Mouse (Mus musculus) midbrain, embryonic 15.5 days (tissue): ENCODE measurements around the gene Olfr630. TPM values are rescaled to one million over a fixed set of nuclear protein-coding genes. Genes with fewer than 3 reads are reported as not detected.

Experiments
- ATAC-seq: fragments of 200-750 bp; cut with Nextera tagmentation; replicated peaks from 2 replicates; pipeline ENCODE4 v1.8.0; 2017; ENCODE audit warnings: moderate TSS enrichment
- H3K27ac ChIP-seq: fragments of 300-500 bp; sonication (generic); 2 replicates; pipeline ENCODE4 v1.5.1; 2015; ENCODE audit warnings: mild to moderate bottlenecking, inconsistent platforms
- H3K27me3 ChIP-seq: fragments of 300-500 bp; sonication (generic); replicated peaks from 2 replicates; pipeline ENCODE4 v1.6.1; 2015; ENCODE audit warnings: inconsistent platforms
- H3K36me3 ChIP-seq: fragments of 300-500 bp; sonication (generic); replicated peaks from 2 replicates; pipeline ENCODE4 v1.6.1; 2015; ENCODE audit warnings: inconsistent platforms
- H3K4me1 ChIP-seq: fragments of 300-500 bp; sonication (generic); 2 replicates; pipeline ENCODE4 v1.6.1; 2015; ENCODE audit warnings: inconsistent platforms
- H3K4me2 ChIP-seq: fragments of 300-500 bp; sonication (generic); 2 replicates; pipeline ENCODE4 v1.6.1; 2015; ENCODE audit warnings: inconsistent platforms, mild to moderate bottlenecking, moderate library complexity
- H3K4me3 ChIP-seq: fragments of 300-500 bp; sonication (generic); 2 replicates; pipeline ENCODE4 v1.5.1; 2015; ENCODE audit warnings: mild to moderate bottlenecking, inconsistent platforms
- H3K9ac ChIP-seq: fragments of 300-500 bp; sonication (generic); 2 replicates; pipeline ENCODE4 v1.6.1; 2015; ENCODE audit warnings: mild to moderate bottlenecking, inconsistent platforms
- H3K9me3 ChIP-seq: fragments of 300-500 bp; sonication (generic); 2 replicates; pipeline ENCODE4 v1.6.1; 2016; ENCODE audit warnings: inconsistent platforms
- WGBS: fragments of 180-500 bp; shearing (Covaris S2); methylation state at CpG from one replicate; pipeline ENCODE4 v1.1.7; 2015; ENCODE audit warnings: mixed read lengths; 5-methylcytosine and 5-hydroxymethylcytosine counted together
- polyA plus RNA-seq: library from polyadenylated mRNA; unstranded; fragments of >200 nt; fragmentation: Nextera tagmentation; extraction: Ambion mirVana; gene quantifications from 2 replicates; pipeline ENCODE4 v1.2.1, GENCODE M21; 2015

The Olfr630 gene
- polyA plus RNA-seq, 1 experiment from 2014 or later: not detected

DNA sequence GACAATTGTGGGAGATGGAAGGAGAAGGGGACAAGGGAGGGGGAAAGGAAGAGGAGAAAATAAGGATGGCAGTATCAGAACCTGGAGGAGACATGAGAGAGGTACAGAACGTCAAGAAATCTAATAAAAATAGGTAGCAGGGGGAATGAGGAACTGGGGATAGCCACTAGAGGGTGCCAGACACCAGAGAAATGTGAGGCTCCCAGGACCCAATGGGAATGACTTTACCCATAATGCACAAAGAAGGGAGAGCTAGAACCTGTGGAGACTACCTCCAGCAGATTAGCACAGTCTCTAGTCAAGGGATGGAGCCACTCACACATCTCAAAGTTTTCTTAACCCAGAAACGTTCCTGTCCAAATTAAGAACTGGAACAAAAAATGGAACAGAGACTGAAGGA, 45.1 kb downstream of the Olfr630 start:
- Histone ChIP-seq H3K27me3 (no peaks in the 10 kb centered on the region), H3K9me3 (no peaks in the 10 kb centered on the region), H3K9ac (no peak overlapping the region), H3K4me1 (no peaks in the 10 kb centered on the region), H3K36me3 (no peaks in the 10 kb centered on the region), H3K4me3 (no peak overlapping the region), H3K4me2 (no peak overlapping the region), H3K27ac (no peak overlapping the region)
- no peak for ATAC-seq
- WGBS: 29% methylated on average over 2 of the region's 2 CpGs

Other genes starting within 250 kb of the Olfr630 start
- not detected in 2 replicates for gene Olfr610, start 245.2 kb downstream of the Olfr630 start, polyA plus RNA-seq
- not detected in 2 replicates for gene Olfr611, start 236.5 kb downstream of the Olfr630 start, polyA plus RNA-seq
- not detected in 2 replicates for gene Olfr612, start 214.6 kb downstream of the Olfr630 start, polyA plus RNA-seq
- gene Olfr613, start 209.3 kb downstream of the Olfr630 start, polyA plus RNA-seq: not detected in 2 replicates
- gene Olfr615, start 201.3 kb downstream of the Olfr630 start, polyA plus RNA-seq: not detected in 2 replicates
- not detected in 2 replicates for gene Olfr616, start 188.2 kb downstream of the Olfr630 start, polyA plus RNA-seq
- not detected in 2 replicates for gene Olfr617, start 184.3 kb downstream of the Olfr630 start, polyA plus RNA-seq
- 0.18 TPM in 1 of 2 replicates, not detected in the other for gene Olfr618, start 167.2 kb downstream of the Olfr630 start, polyA plus RNA-seq
- gene Olfr619, start 156.8 kb downstream of the Olfr630 start, polyA plus RNA-seq: not detected in 2 replicates
- gene Olfr620, start 144.8 kb downstream of the Olfr630 start, polyA plus RNA-seq: not detected in 2 replicates
- gene Olfr622, start 114.6 kb downstream of the Olfr630 start, polyA plus RNA-seq: not detected in 2 replicates
- gene Olfr623, start 93.6 kb downstream of the Olfr630 start, polyA plus RNA-seq: not detected in 2 replicates
- gene Olfr624, start 86.1 kb downstream of the Olfr630 start, polyA plus RNA-seq: 0.05 TPM in 1 of 2 replicates, not detected in the other
- gene Olfr625-ps1, start 74.6 kb downstream of the Olfr630 start, polyA plus RNA-seq: not detected in 2 replicates
- gene Olfr243, start 42.7 kb downstream of the Olfr630 start, polyA plus RNA-seq: not detected in 2 replicates
- gene Olfr628, start 27.0 kb downstream of the Olfr630 start, polyA plus RNA-seq: not detected in 2 replicates
- not detected in 2 replicates for gene Olfr629, start 12.4 kb downstream of the Olfr630 start, polyA plus RNA-seq
- not detected in 2 replicates for gene Olfr69, start 14.3 kb upstream of the Olfr630 start, polyA plus RNA-seq
- not detected in 2 replicates for gene Olfr68, start 22.4 kb upstream of the Olfr630 start, polyA plus RNA-seq
- not detected in 2 replicates for gene Olfr67, start 34.5 kb upstream of the Olfr630 start, polyA plus RNA-seq
- gene Hbb-bt, start 56.7 kb upstream of the Olfr630 start, polyA plus RNA-seq: 1,363 and 1,680 TPM in 2 replicates
- 4,007 and 5,156 TPM in 2 replicates for gene Hbb-bs, start 70.8 kb upstream of the Olfr630 start, polyA plus RNA-seq
- gene Hbb-bh2, start 83.2 kb upstream of the Olfr630 start, polyA plus RNA-seq: not detected in 2 replicates
- gene Hbb-bh1, start 85.8 kb upstream of the Olfr630 start, polyA plus RNA-seq: 1.8 and 2.5 TPM in 2 replicates
- 155 and 221 TPM in 2 replicates for gene Hbb-y, start 95.9 kb upstream of the Olfr630 start, polyA plus RNA-seq
- gene Olfr66, start 128.9 kb upstream of the Olfr630 start, polyA plus RNA-seq: not detected in 2 replicates
- gene Olfr64, start 137.2 kb upstream of the Olfr630 start, polyA plus RNA-seq: not detected in 2 replicates
- gene Olfr65, start 146.2 kb upstream of the Olfr630 start, polyA plus RNA-seq: not detected in 2 replicates
- not detected in 2 replicates for gene Olfr631, start 171.5 kb upstream of the Olfr630 start, polyA plus RNA-seq
- gene Olfr632, start 177.0 kb upstream of the Olfr630 start, polyA plus RNA-seq: not detected in 2 replicates
- gene Olfr633, start 187.1 kb upstream of the Olfr630 start, polyA plus RNA-seq: not detected in 2 replicates
- gene Olfr635, start 213.8 kb upstream of the Olfr630 start, polyA plus RNA-seq: 0.01 and 0.03 TPM in 2 replicates
- not detected in 2 replicates for gene Olfr638, start 241.4 kb upstream of the Olfr630 start, polyA plus RNA-seq